Mouse (Mus musculus) spleen, adult 10 weeks (tissue): ENCODE results near the gene Tusc1. TPM values are rescaled to one million over a fixed set of nuclear protein-coding genes. Genes with fewer than 3 reads are reported as not detected.

Experiments used
- polyA plus RNA-seq: library from polyadenylated mRNA; stranded (reverse); fragments of 350-450 nt; fragmentation: Illumina TruSeq; extraction: RNeasy Lipid Tissue Mini Kit (QIAGEN cat#74804); gene quantifications from one replicate; pipeline ENCODE4 v1.2.3, GENCODE M21; 2015; ENCODE audit warnings: low replicate concordance; ENCODE audit not compliant: insufficient read depth

The Tusc1 gene
- polyA plus RNA-seq = 3.1 TPM

DNA sequence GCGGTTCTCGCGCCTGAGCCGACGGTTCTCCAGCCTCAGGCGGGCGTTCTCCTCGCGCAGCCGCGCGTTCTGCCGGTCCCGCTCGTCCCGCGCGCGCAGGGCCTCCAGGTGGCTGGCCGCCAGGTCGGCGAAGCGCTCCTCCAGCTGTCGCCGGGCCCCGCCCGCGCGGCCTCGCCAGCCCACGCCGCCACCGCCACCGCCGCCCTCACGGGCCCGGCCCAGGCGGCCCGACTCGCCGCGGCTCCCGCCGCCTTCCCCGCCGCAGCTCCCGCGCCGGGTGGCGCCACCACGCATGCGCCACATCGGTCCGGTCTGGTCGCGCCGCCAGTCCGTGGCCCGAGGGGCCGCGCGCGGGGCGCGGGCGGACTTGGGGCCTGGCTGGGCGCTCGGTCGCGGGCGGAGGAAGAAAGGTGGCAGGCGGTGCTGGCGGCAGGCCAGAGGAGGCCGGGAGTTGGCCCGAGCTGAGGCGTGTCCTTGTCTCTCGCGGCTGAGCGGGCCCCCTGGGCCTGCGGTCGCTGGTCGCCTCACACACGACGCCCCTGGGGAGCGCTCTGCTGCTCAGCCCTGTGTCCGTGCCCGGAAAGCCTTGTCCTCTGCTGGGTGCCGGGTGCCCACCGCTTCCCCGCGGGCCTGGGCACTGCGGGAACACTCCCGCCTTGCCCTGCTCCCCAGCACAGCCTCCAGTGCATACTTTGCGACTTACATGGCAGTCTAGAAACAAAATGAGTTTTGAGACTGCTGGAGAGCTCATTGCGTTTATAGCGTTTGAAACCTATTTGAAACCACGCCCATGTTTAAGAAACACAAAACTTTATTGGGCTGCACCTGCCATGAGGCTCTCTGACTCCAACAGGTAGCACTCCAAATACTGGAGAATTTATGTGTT lies at the start of gene Tusc1:
Tusc1 (minus strand) TSS at position 394 of the 886 bp plus-strand sequence.

